Comparison of ENCODE assay signal across 20 mouse cellular contexts in the genomic region with DNA sequence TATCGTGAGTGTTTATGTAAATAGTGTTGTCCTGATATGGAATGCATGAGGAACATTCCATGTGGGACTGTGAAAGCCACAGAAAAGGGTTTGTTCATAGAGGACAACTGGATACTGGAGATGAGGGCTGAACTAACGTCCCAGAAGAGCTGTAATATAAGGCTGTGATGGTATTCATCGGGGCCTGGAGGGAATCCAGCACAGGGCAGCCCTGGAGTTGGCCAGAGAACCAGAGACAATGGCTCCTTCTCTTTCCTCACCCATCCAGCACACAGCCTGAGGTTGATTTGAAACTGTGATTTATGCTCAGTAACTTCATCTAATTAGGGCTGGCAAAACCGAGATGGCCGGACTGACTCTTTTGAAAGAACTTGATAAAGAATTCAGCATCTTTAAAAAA. TPM values are rescaled to one million over a fixed set of nuclear protein-coding genes. Genes with fewer than 3 reads are reported as not detected.
DNase-seq lines count a peak whose midpoint lies in the region; TF ChIP-seq lines count a peak whose summit lies in the region.
"Had no signal": no experiment of that assay in that cellular context is flagged by ENCODE, and none has a peak within 500 bp of the region (broad histone marks: within the 10 kb centered on the region; RNA-seq: fewer than 3 reads in every experiment).

No protein-coding gene starts in this region.

- H3K36me3 ChIP-seq in spleen, adult 2 months (ENCODE audit: control insufficient read depth, insufficient read depth, low read length) = peaks cover 5% of the 10 kb centered on the region; the same call in 1 of the 2 replicates
- H3K36me3 ChIP-seq: embryonic facial prominence, embryonic 10.5 days; heart, embryonic 10.5 days; hindbrain, embryonic 12.5 days had no signal

- no peak overlapping the region for H3K4me3 ChIP-seq in spleen, adult 2 months (ENCODE audit: extremely low read depth, insufficient read depth, insufficient read length)
- H3K4me3 ChIP-seq: embryonic facial prominence, embryonic 10.5 days; forebrain, embryonic 13.5 days; heart, embryonic 10.5 days; hindbrain, embryonic 12.5 days had no signal

- TF ChIP-seq CTCF in spleen, adult 2 months (IDR thresholded peaks at IDR 0.05; ENCODE audit: extremely low read depth, insufficient read depth, insufficient read length, insufficient replicate concordance) = no peak

- 79% methylated on average over 5 of the region's 5 CpGs for WGBS in spleen, adult 2 months

- H3K4me1 ChIP-seq in spleen, adult 2 months (ENCODE audit: control insufficient read depth, insufficient read depth, insufficient read length) = peaks cover 18% of the 10 kb centered on the region
- H3K4me1 ChIP-seq: embryonic facial prominence, embryonic 10.5 days; heart, embryonic 10.5 days; hindbrain, embryonic 12.5 days had no signal

- no peak for TF ChIP-seq POLR2A in spleen, adult 2 months (IDR thresholded peaks at IDR 0.05; ENCODE audit: low read depth, low read length)

- H3K27ac ChIP-seq in spleen, adult 2 months (ENCODE audit: insufficient read depth, low read length) = peak overlapping the region; percentile 50
- H3K27ac ChIP-seq: embryonic facial prominence, embryonic 10.5 days; forebrain, embryonic 13.5 days; heart, embryonic 10.5 days; hindbrain, embryonic 12.5 days had no signal

- peak; percentile 24 for DNase-seq in embryo, embryonic 10 days (ENCODE audit: low spot score)
- no peak for DNase-seq in embryo, embryonic 9.5 days (ENCODE audit: extremely low spot score)
- no peak for DNase-seq in spleen, adult 2 months (ENCODE audit: low read depth in 1 of 2, low spot score in 2 of 2)
- DNase-seq in spleen, adult 12 weeks (ENCODE audit: low spot score) = no peak
- DNase-seq in mesoderm, embryonic 11.5 days (ENCODE audit: low read depth, low spot score) = peak; percentile 27
- DNase-seq in thymus, postnatal 0 days (ENCODE audit: low spot score) = no peak
- DNase-seq in frontal cortex, postnatal 14 days (ENCODE audit: low spot score in 2 of 2) = no peak
- DNase-seq: adrenal gland, postnatal 25 days; cerebellum, adult 11 months; cerebellum, adult 9-10 months; cerebellum, postnatal 25 days; forebrain, postnatal 0 days; gastrocnemius, postnatal 10 days; heart, adult 18-20 months; heart, postnatal 10 days; heart, postnatal 4 days had no signal

- H3K27me3 ChIP-seq in spleen, adult 2 months (ENCODE audit: control insufficient read depth, insufficient read depth, low read length) = no peaks in the 10 kb centered on the region
- H3K27me3 ChIP-seq: forebrain, embryonic 13.5 days; hindbrain, embryonic 12.5 days had no signal

RNA-seq across cellular contexts. Expression of gene Notch2, which starts 20.1 kb away (rescaled TPM):
- 45.7 and 63.3 TPM in 2 replicates for polyA plus RNA-seq in spleen, adult 2 months (2012; rRNA removed)
- polyA plus RNA-seq in thymus, postnatal 0 days (2015; fragmentation: Nextera tagmentation; extraction: Ambion mirVana) = 9.9 and 11.3 TPM in 2 replicates

Comparison
In these comparisons a context has a peak if more than half of its experiments do, and no peak if none do; other contexts are left out.
1. DNase-seq: peak in embryo, embryonic 10 days (single experiment) and mesoderm, embryonic 11.5 days (single experiment); none in embryo, embryonic 9.5 days (single experiment), spleen, adult 2 months (0 of 2), spleen, adult 12 weeks (single experiment), thymus, postnatal 0 days (single experiment) and frontal cortex, postnatal 14 days (0 of 2).